Mouse (Mus musculus) heart, adult 2 months (tissue): ENCODE results near the gene Crip3.

Experiments
- CTCF ChIP-seq: fragments of 200-600 bp; IDR thresholded peaks from 2 replicates; pipeline ENCODE4 v1.8.1; 2022; ENCODE audit warnings: antibody characterized with exemption, mild to moderate bottlenecking, moderate library complexity
- POLR2A ChIP-seq: fragments of 200-500 bp; IDR thresholded peaks from 2 replicates; pipeline ENCODE4 v1.6.1; 2011; ENCODE audit warnings: mild to moderate bottlenecking, low read depth, low read length, control low read depth; ENCODE audit not compliant: insufficient read depth

- TF ChIP-seq CTCF (no peak), POLR2A (no peak)
These were observed 33.5 kb downstream of the Crip3 start for GRCm38 (mm10) chr17:46462226-46462625.
